Mouse (Mus musculus) small intestine, adult 2 months (tissue): ENCODE measurements around the gene Asxl1.

Experiments
- CTCF ChIP-seq: fragments of 200-500 bp; IDR thresholded peaks from 2 replicates; pipeline ENCODE4 v1.5.1; 2012; ENCODE audit warnings: low read depth, mild to moderate bottlenecking, control low read depth, inconsistent platforms, low read length, moderate library complexity, mixed read lengths; ENCODE audit not compliant: insufficient replicate concordance, insufficient read length; ENCODE audit errors: extremely low read depth
- POLR2A ChIP-seq: fragments of 200-500 bp; IDR thresholded peaks from 2 replicates; pipeline ENCODE4 v1.6.1; 2012; ENCODE audit warnings: low read depth, mild to moderate bottlenecking, control low read depth, inconsistent platforms, low read length, moderate library complexity

- TF ChIP-seq CTCF, result no peak
- no peak for TF ChIP-seq POLR2A
These were observed 72.2 kb downstream of the Asxl1 start for GRCm38 (mm10) chr2:153417841-153418240.
